Mouse (Mus musculus) heart, embryonic 14.5 days (tissue): ENCODE measurements around the gene Tor3a. TPM values are rescaled to one million over a fixed set of nuclear protein-coding genes. Genes with fewer than 3 reads are reported as not detected.

Experiments
- ATAC-seq: fragments of 200-750 bp; cut with Nextera tagmentation; 2 replicates; pipeline ENCODE4 v1.8.0; 2017; ENCODE audit warnings: low read depth, moderate TSS enrichment; ENCODE audit not compliant: insufficient number of reproducible peaks, insufficient read depth, low FRiP score
- H3K27ac ChIP-seq, 2 experiments: fragments of 200-500 bp in 1 of 2; fragments of 300-500 bp in 1 of 2; sonication (generic) in 1 of 2; replicated peaks in 1 of 2; 2 replicates each; pipeline ENCODE4 v1.5.1; 2012 to 2014; ENCODE audit warnings: low read depth in 2 of 2, low read length in 2 of 2, control low read depth in 1 of 2, mild to moderate bottlenecking in 1 of 2, mixed read lengths in 1 of 2; ENCODE audit not compliant: control insufficient read depth in 1 of 2, insufficient read depth in 1 of 2
- H3K27me3 ChIP-seq: fragments of 300-500 bp; sonication (generic); 2 replicates; pipeline ENCODE4 v1.6.1; 2014; ENCODE audit warnings: mild to moderate bottlenecking, low read length, control low read depth; ENCODE audit not compliant: control insufficient read depth, insufficient read depth
- H3K36me3 ChIP-seq: fragments of 300-500 bp; sonication (generic); 2 replicates; pipeline ENCODE4 v1.6.1; 2014; ENCODE audit warnings: mild to moderate bottlenecking, control low read depth, low read length, mixed read lengths; ENCODE audit not compliant: control insufficient read depth, insufficient read depth
- H3K4me1 ChIP-seq, 2 experiments: fragments of 200-500 bp in 1 of 2; fragments of 300-500 bp in 1 of 2; sonication (generic) in 1 of 2; 2 replicates each; pipeline ENCODE4 v1.6.1; 2012 to 2014; ENCODE audit warnings: low read length in 2 of 2, control low read depth in 1 of 2, mixed read lengths in 1 of 2; ENCODE audit not compliant: control insufficient read depth in 2 of 2, insufficient read depth in 2 of 2
- H3K4me2 ChIP-seq: fragments of 300-500 bp; sonication (generic); 2 replicates; pipeline ENCODE4 v1.6.1; 2014; ENCODE audit warnings: mild to moderate bottlenecking, low read length
- H3K4me3 ChIP-seq, 2 experiments: fragments of 200-500 bp in 1 of 2; fragments of 300-500 bp in 1 of 2; sonication (generic) in 1 of 2; 2 replicates each; pipeline ENCODE4 v1.5.1; 2012 to 2014; ENCODE audit warnings: low read length in 2 of 2, mild to moderate bottlenecking in 2 of 2, control low read depth in 1 of 2, low read depth in 1 of 2, moderate library complexity in 1 of 2; ENCODE audit not compliant: control insufficient read depth in 1 of 2, insufficient read depth in 1 of 2
- H3K9ac ChIP-seq: fragments of 300-500 bp; sonication (generic); 2 replicates; pipeline ENCODE4 v1.6.1; 2014; ENCODE audit warnings: mild to moderate bottlenecking, low read length
- H3K9me3 ChIP-seq: fragments of 300-500 bp; sonication (generic); 2 replicates; pipeline ENCODE4 v1.6.1; 2016; ENCODE audit warnings: low read length, control low read depth; ENCODE audit not compliant: control insufficient read depth
- WGBS: fragments of 180-500 bp; shearing (Covaris S2); extraction: QIAGEN DNeasy Blood & Tissue Kit; methylation state at CpG from one replicate; pipeline ENCODE4 v1.1.7; 2014; 5-methylcytosine and 5-hydroxymethylcytosine counted together
- polyA plus RNA-seq: library from polyadenylated mRNA; unstranded; fragments of >200 nt; fragmentation: Nextera tagmentation; extraction: Ambion mirVana; gene quantifications from 2 replicates; pipeline ENCODE4 v1.2.1, GENCODE M21; 2014

The Tor3a gene
- polyA plus RNA-seq, 1 experiment from 2014 or later, result 8.4 TPM

GRCm38 (mm10) chr1:156716681-156717080 lies 42.5 kb upstream of the Tor3a start:
- no peak overlapping the region for H3K9ac ChIP-seq
- H3K9me3 ChIP-seq, result no peaks in the 10 kb centered on the region
- no peak for ATAC-seq
- no peaks in the 10 kb centered on the region for H3K27me3 ChIP-seq
- H3K4me2 ChIP-seq, result no peak overlapping the region
- H3K27ac ChIP-seq, result no peak overlapping the region
- no peaks in the 10 kb centered on the region for H3K36me3 ChIP-seq
- WGBS, result 81% methylated on average over 6 of the region's 6 CpGs
- no peak overlapping the region for H3K4me3 ChIP-seq
- H3K4me1 ChIP-seq, result peaks cover 3 to 10% of the 10 kb centered on the region in 2 experiments; a peak in 2 of 4 replicates

- peak overlapping the region; percentile 30; the same call in 1 of the 2 replicates for H3K9ac ChIP-seq
- H3K27me3 ChIP-seq, result no peaks in the 10 kb centered on the region
Measured at GRCm38 (mm10) chr1:156710472-156711098, 36.4 kb upstream of the Tor3a start.

GRCm38 (mm10) chr1:156708672-156709071 lies 34.5 kb upstream of the Tor3a start:
- Histone ChIP-seq H3K4me2 (no peak overlapping the region), H3K36me3 (peaks cover 22% of the 10 kb centered on the region), H3K4me3 (no peak overlapping the region), H3K9me3 (no peaks in the 10 kb centered on the region), H3K27me3 (no peaks in the 10 kb centered on the region), H3K27ac (no peak overlapping the region), H3K4me1 (peaks cover 5 to 14% of the 10 kb centered on the region in 2 experiments), H3K9ac (no peak overlapping the region)
- WGBS, result 82% methylated on average over 3 of the region's 3 CpGs
- ATAC-seq, result no peak

More at GRCm38 (mm10) chr1:156710472-156711098, 36.4 kb upstream of the Tor3a start:
- ATAC-seq, result peak; percentile 39; the same call in 1 of the 2 replicates
- 41% methylated on average over 10 of the region's 10 CpGs for WGBS
- peak overlapping the region; percentile 14 to 19; a peak in 2 of 4 replicates for H3K27ac ChIP-seq
- peaks cover 3% of the 10 kb centered on the region; the same call in 1 of the 2 replicates for H3K36me3 ChIP-seq
- H3K4me2 ChIP-seq, result peak overlapping the region; percentile 45
- H3K4me3 ChIP-seq, result no peak overlapping the region
- H3K4me1 ChIP-seq, result peaks cover 5 to 14% of the 10 kb centered on the region in 2 experiments
- no peaks in the 10 kb centered on the region for H3K9me3 ChIP-seq

- H3K27ac ChIP-seq, result no peak overlapping the region
- no peak overlapping the region for H3K9ac ChIP-seq
- ATAC-seq, result no peak
- no peaks in the 10 kb centered on the region for H3K9me3 ChIP-seq
- H3K36me3 ChIP-seq, result peaks cover 51% of the 10 kb centered on the region
- H3K4me2 ChIP-seq, result no peak overlapping the region
- H3K27me3 ChIP-seq, result no peaks in the 10 kb centered on the region
- peaks cover 5 to 9% of the 10 kb centered on the region in 2 experiments for H3K4me1 ChIP-seq
- 71% methylated on average over 10 of the region's 10 CpGs for WGBS
- no peak overlapping the region for H3K4me3 ChIP-seq
Measured at GRCm38 (mm10) chr1:156705696-156706285, 31.6 kb upstream of the Tor3a start.

GRCm38 (mm10) chr1:156703444-156703843 lies 29.3 kb upstream of the Tor3a start:
- no peaks in the 10 kb centered on the region for H3K27me3 ChIP-seq
- H3K27ac ChIP-seq, result no peak overlapping the region
- no peak overlapping the region for H3K4me3 ChIP-seq
- H3K4me2 ChIP-seq, result no peak overlapping the region
- peaks cover 71% of the 10 kb centered on the region for H3K36me3 ChIP-seq
- no peaks in the 10 kb centered on the region for H3K4me1 ChIP-seq
- 93% methylated on average over 4 of the region's 4 CpGs for WGBS
- H3K9ac ChIP-seq, result no peak overlapping the region
- H3K9me3 ChIP-seq, result no peaks in the 10 kb centered on the region
- no peak for ATAC-seq

- no peak overlapping the region for H3K4me2 ChIP-seq
- ATAC-seq, result no peak
- peaks cover 82% of the 10 kb centered on the region for H3K36me3 ChIP-seq
- no peak overlapping the region for H3K27ac ChIP-seq
- no peaks in the 10 kb centered on the region; the same call in 1 of the 2 replicates for H3K9me3 ChIP-seq
- no peak overlapping the region for H3K9ac ChIP-seq
- 80% methylated on average over 7 of the region's 7 CpGs for WGBS
- no peaks in the 10 kb centered on the region for H3K27me3 ChIP-seq
- H3K4me1 ChIP-seq, result no peaks in the 10 kb centered on the region
- no peak overlapping the region for H3K4me3 ChIP-seq
Measured at GRCm38 (mm10) chr1:156702151-156702550, 28.0 kb upstream of the Tor3a start.

- 80% methylated on average over 7 of the region's 7 CpGs for WGBS
- no peak for ATAC-seq
- H3K4me2 ChIP-seq, result no peak overlapping the region
- peaks cover 85% of the 10 kb centered on the region for H3K36me3 ChIP-seq
- H3K4me1 ChIP-seq, result no peaks in the 10 kb centered on the region
- no peak overlapping the region for H3K4me3 ChIP-seq
- no peaks in the 10 kb centered on the region for H3K9me3 ChIP-seq
- H3K27me3 ChIP-seq, result no peaks in the 10 kb centered on the region
- H3K9ac ChIP-seq, result no peak overlapping the region
- H3K27ac ChIP-seq, result no peak overlapping the region
Measured at GRCm38 (mm10) chr1:156686025-156686661, 12.0 kb upstream of the Tor3a start.
